Mouse (Mus musculus): ENCODE measurements around the gene Rtp1.

Gene Rtp1

GRCm38 (mm10) chr16:23456534-23456933 is 27.6 kb downstream of the Rtp1 start:
- DNase-seq (ENCODE audit: low spot score), result no peak

DNA sequence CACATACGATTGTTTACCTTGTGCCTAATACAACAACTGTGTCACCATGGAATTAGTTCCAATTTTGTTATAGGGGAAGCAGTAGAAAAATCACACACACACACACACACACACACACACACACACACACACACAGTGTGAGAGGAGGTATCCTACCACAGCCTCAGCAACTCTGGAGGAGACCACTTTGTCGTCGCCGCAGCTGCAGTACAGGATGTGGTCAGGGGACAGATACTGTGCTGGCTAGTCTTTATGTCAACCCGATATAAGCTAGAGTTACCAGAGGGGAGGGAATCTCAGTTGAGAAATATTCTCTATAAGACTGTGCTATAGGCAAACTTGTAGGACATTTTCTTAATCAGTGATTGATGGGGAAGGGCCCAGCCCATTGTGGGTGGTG is 28.4 kb downstream of the Rtp1 start:
- no peak for DNase-seq (ENCODE audit: low spot score)

- no peak for DNase-seq (ENCODE audit: low spot score)
Measured at GRCm38 (mm10) chr16:23458906-23459588, 30.1 kb downstream of the Rtp1 start.

DNA sequence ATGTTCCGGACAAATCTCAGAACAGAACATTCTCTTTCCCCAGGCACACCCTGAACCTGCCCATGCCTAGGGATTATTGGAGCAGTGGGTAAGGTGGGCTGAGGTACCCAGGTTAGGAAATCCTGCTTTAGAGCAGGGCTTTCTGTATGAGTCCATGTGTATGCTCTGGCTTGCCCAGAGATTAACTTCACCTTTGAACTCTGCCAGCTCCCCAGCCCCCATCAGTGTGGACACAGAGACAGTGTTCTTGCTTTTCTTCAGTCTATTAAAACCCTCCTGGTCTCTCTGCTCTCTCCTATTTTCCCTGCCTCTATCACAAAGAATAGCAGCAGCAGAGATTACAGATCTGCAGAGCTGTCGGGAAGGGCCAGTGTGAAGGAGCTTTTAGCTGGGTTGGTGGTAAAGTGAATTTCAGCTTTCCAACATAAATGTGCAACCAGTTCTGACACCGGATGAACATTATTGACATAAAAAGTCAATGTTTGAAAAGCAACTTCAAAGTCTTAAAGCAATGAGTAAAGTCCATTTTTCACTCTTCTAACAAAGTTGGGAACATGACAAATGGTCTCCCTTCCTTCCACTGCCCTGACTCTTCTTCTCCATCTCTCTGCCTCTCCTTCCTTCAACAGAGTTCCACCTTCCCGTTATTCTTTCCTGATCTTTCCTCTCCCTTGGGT is 34.9 kb downstream of the Rtp1 start:
- DNase-seq (ENCODE audit: low spot score), result no peak

GRCm38 (mm10) chr16:23471551-23471950 is 42.6 kb downstream of the Rtp1 start:
- no peak for DNase-seq (ENCODE audit: low spot score)

- DNase-seq (ENCODE audit: low spot score), result no peak
Measured at GRCm38 (mm10) chr16:23472046-23472445, 43.1 kb downstream of the Rtp1 start.

GRCm38 (mm10) chr16:23475651-23476050 is 46.7 kb downstream of the Rtp1 start:
- no peak for DNase-seq (ENCODE audit: low spot score)

- DNase-seq (ENCODE audit: low spot score), result no peak
Measured at GRCm38 (mm10) chr16:23476598-23476997, 47.7 kb downstream of the Rtp1 start.

DNA sequence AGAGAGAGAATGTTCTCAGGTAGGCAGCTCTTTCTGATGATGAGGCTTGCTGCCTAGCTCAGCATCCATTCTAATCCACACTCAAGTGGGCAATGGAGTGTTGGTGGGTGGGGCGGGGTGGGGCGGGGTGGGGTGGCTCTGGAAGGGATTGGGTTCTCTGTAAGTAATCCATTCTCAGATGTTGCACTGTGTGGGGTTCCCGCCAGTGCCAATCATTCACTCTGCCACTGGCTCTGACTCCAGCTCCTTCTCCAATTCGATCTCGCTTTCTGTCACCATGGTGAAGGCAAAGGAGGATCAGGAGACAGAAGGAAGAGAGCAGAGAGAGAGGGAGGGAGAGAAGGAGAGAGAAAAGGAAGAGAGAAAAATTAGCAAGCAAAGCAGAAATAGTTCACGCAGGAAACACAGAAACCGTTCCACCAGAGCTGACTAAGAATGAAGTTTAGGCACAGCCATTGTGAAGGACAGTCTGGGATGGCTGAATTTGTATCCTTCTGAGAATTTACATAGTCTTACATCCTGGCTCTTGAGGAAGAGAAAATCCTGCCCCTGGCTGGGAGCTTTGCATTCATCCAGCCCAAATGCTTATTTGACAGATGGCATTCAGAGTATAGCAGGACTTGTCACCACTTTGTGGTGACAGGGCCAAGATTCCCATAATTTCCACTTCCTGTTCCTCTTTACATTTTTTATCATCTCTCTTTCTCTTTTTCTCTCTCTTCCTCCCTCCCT is 51.1 kb downstream of the Rtp1 start:
- DNase-seq (ENCODE audit: low spot score), result no peak

GRCm38 (mm10) chr16:23482218-23482617 is 53.3 kb downstream of the Rtp1 start:
- no peak for DNase-seq (ENCODE audit: low spot score)

DNA sequence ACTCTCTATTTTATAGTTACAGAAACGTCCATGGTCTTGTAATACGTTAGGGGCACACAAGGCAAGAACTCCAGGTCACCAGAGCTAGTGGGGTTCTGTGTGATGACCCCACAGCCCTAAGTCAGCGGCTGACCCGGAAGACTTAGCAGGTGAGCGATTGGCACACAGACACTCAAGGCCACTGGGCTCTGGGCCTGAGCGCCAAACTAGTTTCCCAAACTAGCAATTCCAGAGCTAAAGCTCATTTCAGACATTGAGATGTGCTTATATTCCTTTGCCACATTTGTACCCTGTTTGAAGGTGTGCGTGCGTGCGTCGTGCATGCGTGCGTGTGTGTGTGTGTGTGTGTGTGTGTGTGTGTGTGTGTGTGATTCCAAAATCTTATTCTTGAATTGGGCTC is 53.9 kb downstream of the Rtp1 start:
- no peak for DNase-seq (ENCODE audit: low spot score)

- DNase-seq (ENCODE audit: low spot score), result no peak
Measured at GRCm38 (mm10) chr16:23483292-23483691, 54.4 kb downstream of the Rtp1 start.

Measured in testis, postnatal 14 days (tissue).